Mouse (Mus musculus): ENCODE results near the gene Cacna2d2.

DNA sequence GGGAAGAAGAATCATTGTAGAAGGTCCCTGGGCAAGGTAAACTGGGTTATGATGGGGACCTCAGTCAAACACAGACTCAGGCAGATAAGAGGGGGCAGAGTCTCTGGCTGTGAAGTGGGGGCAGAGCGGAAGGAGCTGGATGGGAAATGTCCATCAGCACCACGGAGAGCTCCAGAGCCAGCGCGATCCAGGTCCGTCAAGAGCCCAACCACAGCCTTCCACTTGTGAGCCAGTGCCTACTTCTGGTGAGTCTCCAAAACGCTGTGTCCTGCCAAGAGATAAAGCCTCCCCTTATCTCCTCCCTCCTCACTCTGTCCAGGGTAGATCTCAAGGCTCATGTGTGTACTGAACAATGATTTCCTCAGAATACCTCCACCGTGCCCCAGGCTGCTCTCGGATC is 17.7 kb upstream of the Cacna2d2 start:
- TF ChIP-seq CTCF (IDR thresholded peaks at IDR 0.05; ENCODE audit: control insufficient read depth, insufficient read depth, insufficient replicate concordance, low read depth, low read length) (no peak), POLR2A (IDR thresholded peaks at IDR 0.05; ENCODE audit: control insufficient read depth, low read depth, low read length) (no peak)
